Mouse (Mus musculus) midbrain, embryonic 11.5 days (tissue): ENCODE results near the gene Pigx. TPM values are rescaled to one million over a fixed set of nuclear protein-coding genes. Genes with fewer than 3 reads are reported as not detected.
A peak's percentile ranks its signal among the peaks of the same experiment; 100 is the strongest.

Source experiments
- ATAC-seq: fragments of 200-750 bp; cut with Nextera tagmentation; 2 replicates; pipeline ENCODE4 v1.8.0; 2017; ENCODE audit warnings: moderate TSS enrichment, moderate library complexity; ENCODE audit not compliant: low FRiP score
- DNase-seq: peaks from one replicate; pipeline ENCODE4 v3.0.0; 2015; ENCODE audit warnings: low spot score; ENCODE audit errors: missing footprints
- H3K27ac ChIP-seq: fragments of 300-500 bp; sonication (generic); 2 replicates; pipeline ENCODE4 v1.5.1; 2014; ENCODE audit warnings: low read depth, low read length
- H3K27me3 ChIP-seq: fragments of 300-500 bp; sonication (generic); 2 replicates; pipeline ENCODE4 v1.6.1; 2014; ENCODE audit warnings: mild to moderate bottlenecking, low read length, moderate library complexity, mixed read lengths; ENCODE audit not compliant: control insufficient read depth, insufficient read depth
- H3K36me3 ChIP-seq: fragments of 300-500 bp; sonication (generic); 2 replicates; pipeline ENCODE4 v1.6.1; 2014; ENCODE audit warnings: mild to moderate bottlenecking, low read length, moderate library complexity, mixed read lengths; ENCODE audit not compliant: control insufficient read depth, insufficient read depth
- H3K4me1 ChIP-seq: fragments of 300-500 bp; sonication (generic); 2 replicates; pipeline ENCODE4 v1.6.1; 2014; ENCODE audit warnings: low read length; ENCODE audit not compliant: control insufficient read depth, insufficient read depth
- H3K4me2 ChIP-seq: fragments of 300-500 bp; sonication (generic); 2 replicates; pipeline ENCODE4 v1.6.1; 2014; ENCODE audit warnings: mild to moderate bottlenecking, moderate library complexity
- H3K4me3 ChIP-seq: fragments of 300-500 bp; sonication (generic); 2 replicates; pipeline ENCODE4 v1.5.1; 2014; ENCODE audit warnings: low read depth, low read length
- H3K9ac ChIP-seq: fragments of 300-500 bp; sonication (generic); 2 replicates; pipeline ENCODE4 v1.6.1; 2014; ENCODE audit warnings: low read length
- H3K9me3 ChIP-seq: fragments of 300-500 bp; sonication (generic); 2 replicates; pipeline ENCODE4 v1.6.1; 2016; ENCODE audit warnings: low read length; ENCODE audit not compliant: control insufficient read depth
- WGBS: fragments of 180-500 bp; shearing (Covaris S2); extraction: QIAGEN DNeasy Blood & Tissue Kit; methylation state at CpG from one replicate; pipeline ENCODE4 v1.1.7; 2014; 5-methylcytosine and 5-hydroxymethylcytosine counted together
- polyA plus RNA-seq: library from polyadenylated mRNA; unstranded; fragments of >200 nt; fragmentation: Nextera tagmentation; extraction: Ambion mirVana; gene quantifications from 2 replicates; pipeline ENCODE4 v1.2.1, GENCODE M21; 2014

Pigx gene
- 150 and 153 TPM in 2 replicates for polyA plus RNA-seq

GRCm38 (mm10) chr16:32099638-32100150 lies at the start of gene Pigx, which contains the start of gene Cep19:
Gene Pigx, minus strand, starts transcription at chr16:32099740.
Gene Cep19, plus strand, starts transcription at chr16:32099800.
- ATAC-seq, result peak; percentile 99

GRCm38 (mm10) chr16:32147589-32148207 lies 48.2 kb upstream of the Pigx start:
- Histone ChIP-seq H3K9ac (no peak overlapping the region), H3K4me1 (no peaks in the 10 kb centered on the region), H3K36me3 (no peaks in the 10 kb centered on the region), H3K4me2 (no peak overlapping the region), H3K4me3 (no peak overlapping the region), H3K27me3 (no peaks in the 10 kb centered on the region), H3K9me3 (no peaks in the 10 kb centered on the region), H3K27ac (no peak overlapping the region)
- ATAC-seq (no peak), DNase-seq (peak; percentile 83)
- 65% methylated on average over 10 of the region's 13 CpGs for WGBS

More at GRCm38 (mm10) chr16:32099638-32100150, at the start of gene Pigx, which contains the start of gene Cep19:
- WGBS, result under 1% methylated on average over 34 of the region's 34 CpGs
- Histone ChIP-seq H3K9ac (peak within 1 kb of the TSS; percentile 94), H3K4me2 (peak within 1 kb of the TSS; percentile 80), H3K4me3 (peak within 1 kb of the TSS; percentile 89), H3K9me3 (no peaks in the 10 kb centered on the region), H3K27me3 (no peaks in the 10 kb centered on the region), H3K27ac (peak within 1 kb of the TSS; percentile 63), H3K4me1 (peaks cover 10% of the 10 kb centered on the region; the same call in 1 of the 2 replicates), H3K36me3 (peaks cover 7% of the 10 kb centered on the region)
- peak; percentile 100 for DNase-seq

GRCm38 (mm10) chr16:32144592-32144991 lies 45.1 kb upstream of the Pigx start:
- Histone ChIP-seq H3K4me1 (no peaks in the 10 kb centered on the region), H3K27me3 (no peaks in the 10 kb centered on the region), H3K9me3 (no peaks in the 10 kb centered on the region), H3K9ac (no peak overlapping the region), H3K4me2 (no peak overlapping the region), H3K36me3 (no peaks in the 10 kb centered on the region), H3K4me3 (no peak overlapping the region), H3K27ac (no peak overlapping the region)
- 94% methylated on average over 17 of the region's 17 CpGs for WGBS
- ATAC-seq (no peak), DNase-seq (no peak)

- Histone ChIP-seq H3K4me2 (no peak overlapping the region), H3K9ac (no peak overlapping the region), H3K27ac (no peak overlapping the region), H3K36me3 (no peaks in the 10 kb centered on the region), H3K4me1 (no peaks in the 10 kb centered on the region), H3K27me3 (no peaks in the 10 kb centered on the region), H3K9me3 (no peaks in the 10 kb centered on the region), H3K4me3 (no peak overlapping the region)
- ATAC-seq, result no peak
- WGBS, result 93% methylated on average over 15 of the region's 15 CpGs
- no peak for DNase-seq
Observed at GRCm38 (mm10) chr16:32143766-32144165, 44.2 kb upstream of the Pigx start.

GRCm38 (mm10) chr16:32138954-32139353 lies 39.4 kb upstream of the Pigx start:
- Histone ChIP-seq H3K36me3 (no peaks in the 10 kb centered on the region), H3K9ac (no peak overlapping the region), H3K4me3 (no peak overlapping the region), H3K27me3 (no peaks in the 10 kb centered on the region), H3K27ac (no peak overlapping the region), H3K4me1 (no peaks in the 10 kb centered on the region), H3K9me3 (no peaks in the 10 kb centered on the region), H3K4me2 (no peak overlapping the region)
- DNase-seq (peak; percentile 28), ATAC-seq (no peak)
- WGBS, result 100% methylated on average over 1 of the region's 1 CpGs

GRCm38 (mm10) chr16:32135842-32136357 lies 36.4 kb upstream of the Pigx start:
- H3K9ac ChIP-seq, result no peak overlapping the region
- no peaks in the 10 kb centered on the region for H3K9me3 ChIP-seq
- WGBS, result 82% methylated on average over 7 of the region's 7 CpGs
- H3K4me3 ChIP-seq, result no peak overlapping the region
- no peak overlapping the region for H3K4me2 ChIP-seq
- no peaks in the 10 kb centered on the region for H3K4me1 ChIP-seq
- H3K36me3 ChIP-seq, result no peaks in the 10 kb centered on the region
- no peaks in the 10 kb centered on the region for H3K27me3 ChIP-seq
- H3K27ac ChIP-seq, result no peak overlapping the region
- DNase-seq (peak; percentile 51), ATAC-seq (no peak)

- 80% methylated on average over 3 of the region's 3 CpGs for WGBS
- H3K27ac ChIP-seq, result no peak overlapping the region
- H3K36me3 ChIP-seq, result no peaks in the 10 kb centered on the region
- H3K27me3 ChIP-seq, result no peaks in the 10 kb centered on the region
- DNase-seq, result no peak
- ATAC-seq, result no peak
- H3K9me3 ChIP-seq, result no peaks in the 10 kb centered on the region
- no peak overlapping the region for H3K9ac ChIP-seq
- no peak overlapping the region for H3K4me3 ChIP-seq
- no peaks in the 10 kb centered on the region for H3K4me1 ChIP-seq
- no peak overlapping the region for H3K4me2 ChIP-seq
Observed at GRCm38 (mm10) chr16:32133148-32133547, 33.6 kb upstream of the Pigx start.

GRCm38 (mm10) chr16:32130190-32130826 lies 30.8 kb upstream of the Pigx start:
- 69% methylated on average over 16 of the region's 16 CpGs for WGBS

More at GRCm38 (mm10) chr16:32130190-32130826, 30.8 kb upstream of the Pigx start:
- Histone ChIP-seq H3K4me1 (no peaks in the 10 kb centered on the region), H3K4me2 (no peak overlapping the region), H3K4me3 (no peak overlapping the region), H3K36me3 (no peaks in the 10 kb centered on the region), H3K9ac (no peak overlapping the region), H3K27me3 (no peaks in the 10 kb centered on the region), H3K9me3 (no peaks in the 10 kb centered on the region), H3K27ac (no peak overlapping the region)
- no peak for ATAC-seq
- peak; percentile 51 for DNase-seq
